Mouse (Mus musculus): ENCODE results near the gene Pde4d. TPM values are rescaled to one million over a fixed set of nuclear protein-coding genes. Genes with fewer than 3 reads are reported as not detected.

Pde4d gene
- polyA plus RNA-seq, 1 experiment = 15.1 TPM

- Histone ChIP-seq H3K4me3 (ENCODE audit: insufficient read depth, poor library complexity, severe bottlenecking) (no peak overlapping the region), H3K36me3 (ENCODE audit: control insufficient read depth, insufficient read depth) (no peaks in the 10 kb centered on the region), H3ac (ENCODE audit: control insufficient read depth, insufficient read length, low read depth) (no peak overlapping the region), H3K79me2 (ENCODE audit: control insufficient read depth, insufficient read depth) (no peaks in the 10 kb centered on the region), H3K27me3 (ENCODE audit: control insufficient read depth, insufficient read depth, insufficient read length) (no peaks in the 10 kb centered on the region), H3K79me3 (ENCODE audit: low read depth) (no peaks in the 10 kb centered on the region)
- TF ChIP-seq FOSL1 (IDR thresholded peaks at IDR 0.05; ENCODE audit: insufficient read depth, low read length, poor library complexity, severe bottlenecking) = no peak
- no peak for TF ChIP-seq MYOD1 (IDR thresholded peaks at IDR 0.05; ENCODE audit: control insufficient read depth, insufficient read length, low read depth)
- no peak for TF ChIP-seq MAX (IDR thresholded peaks at IDR 0.05)
- TF ChIP-seq MYOG (IDR thresholded peaks at IDR 0.05; ENCODE audit: control insufficient read depth, extremely low read depth, insufficient read length) = no peak
- TF ChIP-seq USF1 (IDR thresholded peaks at IDR 0.05; ENCODE audit: low read depth) = no peak
- TF ChIP-seq CTCF (IDR thresholded peaks at IDR 0.05; ENCODE audit: control insufficient read depth, insufficient read depth, insufficient read length) = no peak
- TF ChIP-seq CEBPB (IDR thresholded peaks at IDR 0.05; ENCODE audit: low read depth) = no peak
Observed at GRCm38 (mm10) chr13:108490872-108491271, 41.1 kb downstream of the Pde4d start.

- Histone ChIP-seq H3K36me3 (ENCODE audit: control insufficient read depth, insufficient read depth) (no peaks in the 10 kb centered on the region), H3K27me3 (ENCODE audit: control insufficient read depth, insufficient read depth, insufficient read length) (no peaks in the 10 kb centered on the region), H3K79me3 (ENCODE audit: low read depth) (no peaks in the 10 kb centered on the region), H3K4me3 (ENCODE audit: insufficient read depth, poor library complexity, severe bottlenecking) (no peak overlapping the region), H3ac (ENCODE audit: control insufficient read depth, insufficient read length, low read depth) (no peak overlapping the region), H3K79me2 (ENCODE audit: control insufficient read depth, insufficient read depth) (no peaks in the 10 kb centered on the region)
- TF ChIP-seq USF1 (IDR thresholded peaks at IDR 0.05; ENCODE audit: low read depth) (no peak), FOSL1 (IDR thresholded peaks at IDR 0.05; ENCODE audit: insufficient read depth, low read length, poor library complexity, severe bottlenecking) (no peak), MAX (IDR thresholded peaks at IDR 0.05) (no peak), MYOD1 (IDR thresholded peaks at IDR 0.05; ENCODE audit: control insufficient read depth, insufficient read length, low read depth) (no peak)
Observed at GRCm38 (mm10) chr13:108492886-108493285, 43.1 kb downstream of the Pde4d start.

- TF ChIP-seq FOSL1 (IDR thresholded peaks at IDR 0.05; ENCODE audit: insufficient read depth, low read length, poor library complexity, severe bottlenecking) = no peak
- no peaks in the 10 kb centered on the region for H3K36me3 ChIP-seq (ENCODE audit: control insufficient read depth, insufficient read depth)
- H3K79me3 ChIP-seq (ENCODE audit: low read depth) = no peaks in the 10 kb centered on the region
Observed at GRCm38 (mm10) chr13:108494365-108494764, 44.6 kb downstream of the Pde4d start.

GRCm38 (mm10) chr13:108497768-108498167 lies 48.0 kb downstream of the Pde4d start:
- H3K4me3 ChIP-seq (ENCODE audit: insufficient read depth, poor library complexity, severe bottlenecking) = no peak overlapping the region
- H3K79me3 ChIP-seq (ENCODE audit: low read depth) = no peaks in the 10 kb centered on the region
- no peaks in the 10 kb centered on the region for H3K79me2 ChIP-seq (ENCODE audit: control insufficient read depth, insufficient read depth)
- no peak overlapping the region for H3ac ChIP-seq (ENCODE audit: control insufficient read depth, insufficient read length, low read depth)
- H3K36me3 ChIP-seq (ENCODE audit: control insufficient read depth, insufficient read depth) = no peaks in the 10 kb centered on the region
- no peak for TF ChIP-seq CEBPB (IDR thresholded peaks at IDR 0.05; ENCODE audit: low read depth)
- TF ChIP-seq MAX (IDR thresholded peaks at IDR 0.05) = no peak
- no peak for TF ChIP-seq MYOG (IDR thresholded peaks at IDR 0.05; ENCODE audit: control insufficient read depth, extremely low read depth, insufficient read length)
- no peak for TF ChIP-seq FOSL1 (IDR thresholded peaks at IDR 0.05; ENCODE audit: insufficient read depth, low read length, poor library complexity, severe bottlenecking)
- TF ChIP-seq MYOD1 (IDR thresholded peaks at IDR 0.05; ENCODE audit: control insufficient read depth, insufficient read length, low read depth) = no peak
- no peak for TF ChIP-seq USF1 (IDR thresholded peaks at IDR 0.05; ENCODE audit: low read depth)
- TF ChIP-seq CTCF (IDR thresholded peaks at IDR 0.05; ENCODE audit: control insufficient read depth, insufficient read depth, insufficient read length) = no peak
- no peaks in the 10 kb centered on the region for H3K27me3 ChIP-seq (ENCODE audit: control insufficient read depth, insufficient read depth, insufficient read length)

More at GRCm38 (mm10) chr13:108494365-108494764, 44.6 kb downstream of the Pde4d start:
- Histone ChIP-seq H3K4me3 (ENCODE audit: insufficient read depth, poor library complexity, severe bottlenecking) (no peak overlapping the region), H3K79me2 (ENCODE audit: control insufficient read depth, insufficient read depth) (no peaks in the 10 kb centered on the region), H3K27me3 (ENCODE audit: control insufficient read depth, insufficient read depth, insufficient read length) (no peaks in the 10 kb centered on the region), H3ac (ENCODE audit: control insufficient read depth, insufficient read length, low read depth) (no peak overlapping the region)

DNA sequence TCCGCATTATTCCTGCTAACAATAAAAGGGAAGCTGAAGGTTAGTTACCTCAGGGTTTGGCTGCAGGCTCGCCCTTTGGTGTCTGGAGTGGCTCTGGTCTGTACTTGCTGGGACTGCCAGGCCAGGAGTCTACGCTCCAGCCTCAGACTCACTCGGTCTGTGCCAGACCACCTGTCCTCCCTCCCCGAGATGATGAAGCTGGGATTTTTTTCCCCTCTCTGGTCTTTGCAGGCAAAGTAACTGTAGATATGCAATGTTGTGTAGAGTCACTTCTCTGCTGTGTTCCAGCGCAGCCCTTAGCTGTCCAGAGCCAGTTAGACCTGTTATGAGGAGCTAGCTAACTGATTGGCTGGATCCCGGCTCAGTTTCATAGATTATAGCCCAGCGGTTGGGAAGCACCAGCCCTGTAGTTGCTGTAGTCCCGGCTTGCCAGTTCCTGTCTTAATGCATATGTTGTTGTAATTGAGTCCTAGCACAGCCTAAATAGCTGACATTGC lies 48.5 kb downstream of the Pde4d start:
- TF ChIP-seq CEBPB (IDR thresholded peaks at IDR 0.05; ENCODE audit: low read depth) (no peak), MYOG (IDR thresholded peaks at IDR 0.05; ENCODE audit: control insufficient read depth, extremely low read depth, insufficient read length) (no peak), FOSL1 (IDR thresholded peaks at IDR 0.05; ENCODE audit: insufficient read depth, low read length, poor library complexity, severe bottlenecking) (no peak), MAX (IDR thresholded peaks at IDR 0.05) (no peak), USF1 (IDR thresholded peaks at IDR 0.05; ENCODE audit: low read depth) (no peak), CTCF (IDR thresholded peaks at IDR 0.05; ENCODE audit: control insufficient read depth, insufficient read depth, insufficient read length) (no peak), MYOD1 (IDR thresholded peaks at IDR 0.05; ENCODE audit: control insufficient read depth, insufficient read length, low read depth) (no peak)
- no peak overlapping the region for H3K4me3 ChIP-seq (ENCODE audit: insufficient read depth, poor library complexity, severe bottlenecking)

GRCm38 (mm10) chr13:108498773-108499313 lies 49.1 kb downstream of the Pde4d start:
- Histone ChIP-seq H3K4me3 (ENCODE audit: insufficient read depth, poor library complexity, severe bottlenecking) (no peak overlapping the region), H3ac (ENCODE audit: control insufficient read depth, insufficient read length, low read depth) (no peak overlapping the region), H3K79me2 (ENCODE audit: control insufficient read depth, insufficient read depth) (no peaks in the 10 kb centered on the region), H3K27me3 (ENCODE audit: control insufficient read depth, insufficient read depth, insufficient read length) (no peaks in the 10 kb centered on the region), H3K36me3 (ENCODE audit: control insufficient read depth, insufficient read depth) (no peaks in the 10 kb centered on the region), H3K79me3 (ENCODE audit: low read depth) (no peaks in the 10 kb centered on the region)
- TF ChIP-seq USF1 (IDR thresholded peaks at IDR 0.05; ENCODE audit: low read depth) = no peak
- no peak for TF ChIP-seq MAX (IDR thresholded peaks at IDR 0.05)
- TF ChIP-seq CEBPB (IDR thresholded peaks at IDR 0.05; ENCODE audit: low read depth) = no peak
- no peak for TF ChIP-seq FOSL1 (IDR thresholded peaks at IDR 0.05; ENCODE audit: insufficient read depth, low read length, poor library complexity, severe bottlenecking)
- no peak for TF ChIP-seq MYOG (IDR thresholded peaks at IDR 0.05; ENCODE audit: control insufficient read depth, extremely low read depth, insufficient read length)
- no peak for TF ChIP-seq CTCF (IDR thresholded peaks at IDR 0.05; ENCODE audit: control insufficient read depth, insufficient read depth, insufficient read length)
- TF ChIP-seq MYOD1 (IDR thresholded peaks at IDR 0.05; ENCODE audit: control insufficient read depth, insufficient read length, low read depth) = no peak

More for the DNA sequence above, 48.5 kb downstream of the Pde4d start:
- H3K79me2 ChIP-seq (ENCODE audit: control insufficient read depth, insufficient read depth) = no peaks in the 10 kb centered on the region
- H3K79me3 ChIP-seq (ENCODE audit: low read depth) = no peaks in the 10 kb centered on the region
- H3K27me3 ChIP-seq (ENCODE audit: control insufficient read depth, insufficient read depth, insufficient read length) = no peaks in the 10 kb centered on the region
- H3ac ChIP-seq (ENCODE audit: control insufficient read depth, insufficient read length, low read depth) = no peak overlapping the region
- no peaks in the 10 kb centered on the region for H3K36me3 ChIP-seq (ENCODE audit: control insufficient read depth, insufficient read depth)
